Mouse (Mus musculus) hindbrain, embryonic 13.5 days (tissue): ENCODE measurements around the gene Kcnh3. TPM values are rescaled to one million over a fixed set of nuclear protein-coding genes. Genes with fewer than 3 reads are reported as not detected.
A peak's percentile ranks its signal among the peaks of the same experiment; 100 is the strongest.

ENCODE experiments used
- ATAC-seq: fragments of 200-750 bp; cut with Nextera tagmentation; 2 replicates; pipeline ENCODE4 v1.8.0; 2017; ENCODE audit warnings: moderate TSS enrichment; ENCODE audit not compliant: low FRiP score
- H3K27ac ChIP-seq: fragments of 300-500 bp; sonication (generic); 2 replicates; pipeline ENCODE4 v1.5.1; 2015; ENCODE audit warnings: inconsistent platforms, mild to moderate bottlenecking, moderate library complexity
- H3K27me3 ChIP-seq: fragments of 300-500 bp; sonication (generic); 2 replicates; pipeline ENCODE4 v1.6.1; 2015; ENCODE audit warnings: mild to moderate bottlenecking, inconsistent platforms
- H3K36me3 ChIP-seq: fragments of 300-500 bp; sonication (generic); 2 replicates; pipeline ENCODE4 v1.6.1; 2015; ENCODE audit warnings: mild to moderate bottlenecking, inconsistent platforms
- H3K4me1 ChIP-seq: fragments of 300-500 bp; sonication (generic); replicated peaks from 2 replicates; pipeline ENCODE4 v1.6.1; 2015; ENCODE audit warnings: inconsistent platforms
- H3K4me2 ChIP-seq: fragments of 300-500 bp; sonication (generic); 2 replicates; pipeline ENCODE4 v1.6.1; 2015; ENCODE audit warnings: inconsistent platforms, mild to moderate bottlenecking, moderate library complexity
- H3K4me3 ChIP-seq: fragments of 300-500 bp; sonication (generic); 2 replicates; pipeline ENCODE4 v1.5.1; 2015; ENCODE audit warnings: mild to moderate bottlenecking, inconsistent platforms
- H3K9ac ChIP-seq: fragments of 300-500 bp; sonication (generic); 2 replicates; pipeline ENCODE4 v1.6.1; 2015; ENCODE audit warnings: mild to moderate bottlenecking, inconsistent platforms
- H3K9me3 ChIP-seq: fragments of 300-500 bp; sonication (generic); 2 replicates; pipeline ENCODE4 v1.6.1; 2016; ENCODE audit warnings: inconsistent platforms
- WGBS: fragments of 180-500 bp; shearing (Covaris S2); methylation state at CpG from one replicate; pipeline ENCODE4 v1.1.7; 2015; 5-methylcytosine and 5-hydroxymethylcytosine counted together
- polyA plus RNA-seq: library from polyadenylated mRNA; unstranded; fragments of >200 nt; fragmentation: Nextera tagmentation; extraction: Ambion mirVana; gene quantifications from 2 replicates; pipeline ENCODE4 v1.2.1, GENCODE M21; 2015

The Kcnh3 gene
- polyA plus RNA-seq, 1 experiment from 2014 or later = 0.52 TPM

DNA sequence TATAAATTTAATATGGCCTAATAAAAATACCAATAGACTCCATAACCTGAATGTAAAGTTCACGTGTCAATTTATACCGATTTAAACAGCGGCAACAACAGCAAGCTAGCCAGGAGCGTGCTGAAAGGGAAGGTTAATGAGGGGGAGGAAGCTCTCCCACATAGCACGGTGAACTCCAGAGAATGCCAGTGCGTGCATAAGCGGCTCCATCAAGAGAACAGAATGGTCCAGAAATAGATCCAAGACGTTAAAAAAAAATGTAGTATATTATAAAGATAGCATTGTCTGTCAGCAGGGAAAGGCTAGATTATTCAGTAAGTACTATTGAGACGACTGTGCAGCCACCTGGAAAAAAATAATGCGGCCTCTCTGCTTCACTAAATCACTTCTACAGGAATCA, 38.0 kb downstream of the Kcnh3 start:
- ATAC-seq = no peak
- Histone ChIP-seq H3K4me1 (peaks cover 3% of the 10 kb centered on the region; the same call in 1 of the 2 replicates), H3K9ac (no peak overlapping the region), H3K9me3 (no peaks in the 10 kb centered on the region), H3K4me2 (no peak overlapping the region), H3K27me3 (no peaks in the 10 kb centered on the region), H3K36me3 (no peaks in the 10 kb centered on the region), H3K4me3 (no peak overlapping the region), H3K27ac (no peak overlapping the region)
- WGBS = 63% methylated on average over 10 of the region's 10 CpGs

DNA sequence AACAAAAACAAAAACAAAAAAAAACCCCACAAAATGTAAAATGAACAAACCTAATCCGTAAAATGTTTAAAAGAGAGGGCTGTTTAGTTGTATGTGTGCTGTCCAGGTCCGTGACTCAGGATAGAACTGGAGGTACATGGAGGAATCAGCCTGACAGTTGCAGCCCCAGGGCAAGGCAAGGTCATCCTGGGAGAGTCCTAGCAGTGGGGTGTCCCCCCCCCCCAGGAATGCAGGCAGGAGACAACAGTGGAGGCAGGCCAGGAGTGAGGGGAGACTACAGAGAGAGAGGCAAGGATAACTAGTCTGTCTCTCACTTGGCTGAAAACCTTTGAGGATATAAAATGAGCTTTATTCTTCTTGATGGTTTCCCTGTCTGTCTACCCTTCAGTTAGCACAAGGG, 39.7 kb downstream of the Kcnh3 start:
- H3K27ac ChIP-seq = no peak overlapping the region
- H3K9ac ChIP-seq = no peak overlapping the region
- no peaks in the 10 kb centered on the region for H3K9me3 ChIP-seq
- ATAC-seq = no peak
- no peaks in the 10 kb centered on the region for H3K36me3 ChIP-seq
- 68% methylated on average over 2 of the region's 2 CpGs for WGBS
- H3K4me2 ChIP-seq = no peak overlapping the region
- H3K4me1 ChIP-seq = peaks cover 2% of the 10 kb centered on the region; the same call in 1 of the 2 replicates
- no peaks in the 10 kb centered on the region for H3K27me3 ChIP-seq
- no peak overlapping the region for H3K4me3 ChIP-seq

DNA sequence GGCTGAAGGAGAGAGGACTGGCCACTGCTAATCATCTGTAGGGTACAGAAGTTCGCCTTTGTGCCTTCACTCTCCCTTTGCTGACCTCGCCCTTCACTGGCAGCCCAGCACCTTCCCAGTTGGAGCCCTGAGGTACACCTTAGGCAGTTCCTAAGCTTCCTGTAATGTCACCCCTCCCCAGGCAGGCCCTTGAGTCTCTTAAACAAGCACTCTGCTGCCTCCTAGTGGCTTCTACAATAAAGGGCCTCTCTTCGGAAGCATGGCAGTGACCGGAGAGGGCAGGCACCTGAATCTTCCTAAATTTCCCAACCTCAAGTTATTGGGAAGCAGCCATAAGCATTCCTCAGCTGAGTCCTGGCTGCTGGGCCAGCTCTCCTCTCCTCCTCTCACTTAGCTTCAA, 41.0 kb downstream of the Kcnh3 start:
- Histone ChIP-seq H3K9ac (no peak overlapping the region), H3K27me3 (no peaks in the 10 kb centered on the region), H3K4me3 (no peak overlapping the region), H3K4me1 (no peaks in the 10 kb centered on the region), H3K9me3 (no peaks in the 10 kb centered on the region), H3K4me2 (no peak overlapping the region), H3K27ac (no peak overlapping the region), H3K36me3 (no peaks in the 10 kb centered on the region)
- WGBS = 24% methylated on average over 4 of the region's 4 CpGs
- ATAC-seq = no peak

DNA sequence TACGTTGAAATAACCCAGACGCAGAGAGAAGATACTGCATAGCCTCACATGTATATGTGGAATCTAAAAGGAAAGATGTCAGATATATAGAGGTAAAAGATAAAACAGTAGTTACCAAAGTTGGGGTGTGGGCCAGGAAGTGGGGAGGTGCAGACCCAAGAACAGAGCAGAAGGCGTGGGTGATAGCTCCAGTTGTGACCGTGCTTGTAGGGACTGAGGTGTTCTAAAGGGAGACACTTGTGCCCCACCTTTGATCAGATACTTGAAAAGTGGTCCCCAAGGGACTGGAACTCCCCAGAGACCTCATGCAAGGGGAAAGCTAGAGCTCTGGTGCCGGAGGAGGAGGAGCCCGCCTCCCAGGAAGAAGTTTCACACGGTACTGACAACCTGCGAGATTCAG, 51.4 kb downstream of the Kcnh3 start:
- Histone ChIP-seq H3K36me3 (no peaks in the 10 kb centered on the region), H3K9me3 (no peaks in the 10 kb centered on the region), H3K4me2 (no peak overlapping the region), H3K27ac (no peak overlapping the region), H3K27me3 (no peaks in the 10 kb centered on the region), H3K4me1 (peaks cover 12% of the 10 kb centered on the region), H3K9ac (no peak overlapping the region), H3K4me3 (no peak overlapping the region)
- ATAC-seq = no peak
- 87% methylated on average over 8 of the region's 8 CpGs for WGBS

DNA sequence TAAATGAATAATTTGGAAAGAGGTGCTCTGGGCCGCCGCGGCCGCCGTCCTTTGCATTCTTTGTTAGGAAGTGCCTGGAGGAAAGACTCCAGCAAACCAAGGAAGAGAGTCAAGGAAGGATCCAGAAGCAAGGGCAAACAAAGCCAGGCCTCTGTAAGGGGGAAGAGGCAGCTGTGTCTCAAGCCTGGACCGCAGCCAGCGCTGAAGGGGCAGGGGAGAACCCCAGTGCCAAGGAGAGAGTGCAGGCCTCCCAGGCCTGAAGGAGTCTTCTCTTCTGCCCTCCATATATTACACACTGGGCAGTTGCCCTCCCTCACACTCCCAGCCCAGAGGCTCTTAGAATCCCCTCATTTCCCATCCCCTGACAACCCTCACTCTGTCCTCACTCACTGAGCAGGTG, 53.6 kb downstream of the Kcnh3 start:
- Histone ChIP-seq H3K9me3 (no peaks in the 10 kb centered on the region), H3K4me2 (no peak overlapping the region), H3K4me3 (no peak overlapping the region), H3K4me1 (peaks cover 5% of the 10 kb centered on the region; the same call in 1 of the 2 replicates), H3K36me3 (no peaks in the 10 kb centered on the region), H3K27me3 (no peaks in the 10 kb centered on the region), H3K9ac (no peak overlapping the region), H3K27ac (0 out of 2 replicates have a peak overlapping the region, but pooled peaks have one; percentile 23)
- no peak for ATAC-seq
- WGBS = 85% methylated on average over 7 of the region's 7 CpGs

DNA sequence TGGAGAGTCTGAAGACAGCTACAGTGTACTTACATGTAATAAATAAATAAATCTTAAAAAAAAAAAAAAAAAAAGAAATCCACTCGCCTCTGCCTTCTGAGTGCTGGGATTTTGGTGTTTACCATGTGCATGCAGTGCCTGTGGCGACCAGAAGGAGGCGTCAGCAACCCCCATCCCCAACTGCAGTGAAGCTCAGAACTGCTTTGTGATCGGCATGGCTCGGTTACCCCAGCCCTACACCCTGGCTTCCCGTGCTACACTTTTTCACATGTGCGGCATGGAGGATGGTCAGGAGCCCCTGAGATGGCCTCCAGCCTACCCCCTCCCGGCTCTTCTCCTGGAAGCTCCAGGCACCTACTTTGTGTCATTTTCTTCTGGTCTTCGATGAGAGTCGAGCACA, 58.8 kb downstream of the Kcnh3 start:
- no peaks in the 10 kb centered on the region for H3K27me3 ChIP-seq
- no peak overlapping the region for H3K9ac ChIP-seq
- ATAC-seq = no peak
- H3K4me2 ChIP-seq = no peak overlapping the region
- H3K4me3 ChIP-seq = no peak overlapping the region
- H3K27ac ChIP-seq = no peak overlapping the region
- WGBS = 70% methylated on average over 10 of the region's 10 CpGs
- no peaks in the 10 kb centered on the region for H3K36me3 ChIP-seq
- H3K4me1 ChIP-seq = no peaks in the 10 kb centered on the region
- no peaks in the 10 kb centered on the region for H3K9me3 ChIP-seq

DNA sequence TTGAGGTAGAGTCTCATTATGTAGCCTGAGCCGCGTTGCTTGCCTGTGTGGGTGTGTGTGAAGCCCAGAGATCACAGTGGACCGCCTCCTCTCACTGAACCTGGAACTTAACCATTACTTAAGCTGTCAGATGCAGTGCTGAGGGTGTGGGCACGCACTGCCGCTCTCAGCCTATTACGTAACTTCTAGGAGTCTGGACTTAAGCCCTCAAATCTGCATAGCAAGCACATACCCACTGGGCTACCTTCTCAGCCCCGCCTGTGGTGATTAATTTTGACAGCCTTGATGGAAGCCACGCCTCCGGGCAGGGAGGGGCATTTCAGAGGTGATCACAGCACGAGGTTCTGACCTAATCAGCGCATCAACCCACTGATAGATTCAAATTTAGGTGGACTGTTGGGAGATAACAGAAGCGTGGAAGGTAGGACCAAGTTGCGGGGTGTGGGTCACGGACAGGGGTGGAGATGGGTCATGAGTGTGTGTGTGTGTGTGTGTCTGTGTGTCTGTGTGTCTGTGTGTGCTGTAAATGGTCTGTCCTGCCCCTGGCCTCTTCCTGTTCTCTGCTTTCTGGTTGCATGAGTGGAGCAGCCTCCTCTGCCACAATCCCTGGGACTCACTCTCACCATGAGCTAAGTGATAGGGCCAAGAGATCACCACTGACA, 60.0 kb downstream of the Kcnh3 start:
- no peak for ATAC-seq
- H3K36me3 ChIP-seq = no peaks in the 10 kb centered on the region
- H3K4me3 ChIP-seq = no peak overlapping the region

DNA sequence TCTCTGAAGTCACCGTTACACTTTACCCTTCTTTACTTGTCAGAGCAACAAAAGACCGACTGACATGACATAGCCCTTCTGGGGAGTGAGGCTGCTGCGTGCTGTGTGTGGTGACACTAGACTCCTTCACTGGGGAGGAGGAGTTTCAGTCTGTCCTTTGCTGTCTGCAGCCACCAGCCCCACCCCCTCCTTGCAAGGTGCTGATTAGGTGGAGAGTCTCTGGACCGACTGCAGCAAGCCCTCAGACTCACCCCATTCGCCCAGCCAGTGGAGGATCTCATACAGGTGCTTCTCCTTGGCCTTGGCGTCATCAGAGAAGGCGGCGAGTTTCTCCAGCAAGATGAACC, 60.5 kb downstream of the Kcnh3 start:
- Histone ChIP-seq H3K9me3 (no peaks in the 10 kb centered on the region), H3K4me3 (no peak overlapping the region), H3K36me3 (no peaks in the 10 kb centered on the region), H3K4me1 (no peaks in the 10 kb centered on the region), H3K27ac (no peak overlapping the region), H3K9ac (no peak overlapping the region), H3K4me2 (no peak overlapping the region), H3K27me3 (no peaks in the 10 kb centered on the region)
- 52% methylated on average over 8 of the region's 8 CpGs for WGBS
- ATAC-seq = no peak

More for the DNA sequence above, 60.0 kb downstream of the Kcnh3 start:
- no peaks in the 10 kb centered on the region for H3K4me1 ChIP-seq
- H3K9me3 ChIP-seq = no peaks in the 10 kb centered on the region
- WGBS = 48% methylated on average over 14 of the region's 14 CpGs
- no peaks in the 10 kb centered on the region for H3K27me3 ChIP-seq
- H3K9ac ChIP-seq = no peak overlapping the region; the same call in 1 of the 2 replicates
- no peak overlapping the region for H3K4me2 ChIP-seq
- H3K27ac ChIP-seq = no peak overlapping the region

DNA sequence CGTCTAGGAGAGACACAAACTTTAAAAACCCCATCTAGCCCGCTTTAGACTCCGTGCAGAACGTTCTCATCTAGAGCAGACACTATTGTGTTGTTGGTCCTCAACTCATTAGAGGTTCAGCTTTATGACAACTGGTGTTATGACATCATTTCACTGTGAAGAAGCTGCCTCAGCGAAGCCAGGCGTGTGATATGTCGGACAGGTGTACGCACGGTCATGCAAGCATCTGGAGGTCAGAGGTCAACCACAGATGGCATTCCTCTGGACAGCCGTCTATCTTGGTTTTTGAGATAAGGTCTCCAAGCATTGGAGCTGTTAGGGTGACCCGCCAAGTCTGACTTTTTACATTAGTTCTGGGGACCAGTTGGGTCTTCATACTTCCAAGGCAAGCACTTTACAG, 65.9 kb downstream of the Kcnh3 start:
- Histone ChIP-seq H3K4me2 (no peak overlapping the region), H3K9me3 (no peaks in the 10 kb centered on the region), H3K4me3 (no peak overlapping the region), H3K4me1 (peaks cover 7% of the 10 kb centered on the region), H3K27me3 (no peaks in the 10 kb centered on the region), H3K9ac (no peak overlapping the region), H3K27ac (no peak overlapping the region), H3K36me3 (no peaks in the 10 kb centered on the region)
- 94% methylated on average over 11 of the region's 11 CpGs for WGBS
- ATAC-seq = no peak

Other genes starting within 250 kb of the Kcnh3 start
- gene Tuba1c, start 195.0 kb upstream of the Kcnh3 start, polyA plus RNA-seq = 28.1 and 28.2 TPM in 2 replicates
- gene Prph, start 169.7 kb upstream of the Kcnh3 start, polyA plus RNA-seq = 62.4 and 78.7 TPM in 2 replicates
- gene Troap, start 150.3 kb upstream of the Kcnh3 start, polyA plus RNA-seq = 8.4 and 10.0 TPM in 2 replicates
- 5.6 and 11.8 TPM in 2 replicates for gene C1ql4, start 137.0 kb upstream of the Kcnh3 start, polyA plus RNA-seq
- 1.3 and 1.6 TPM in 2 replicates for gene Dnajc22, start 131.7 kb upstream of the Kcnh3 start, polyA plus RNA-seq
- gene Spats2, start 98.9 kb upstream of the Kcnh3 start, polyA plus RNA-seq = 42.1 and 45.0 TPM in 2 replicates
- gene Mcrs1, start 27.1 kb downstream of the Kcnh3 start, polyA plus RNA-seq = 195 and 208 TPM in 2 replicates
- gene Prpf40b, start 70.2 kb downstream of the Kcnh3 start, polyA plus RNA-seq = 116 and 124 TPM in 2 replicates
- 0.47 and 0.69 TPM in 2 replicates for gene Fam186b, start 71.0 kb downstream of the Kcnh3 start, polyA plus RNA-seq
- gene Fmnl3, start 145.6 kb downstream of the Kcnh3 start, polyA plus RNA-seq = 8.2 and 8.8 TPM in 2 replicates
- gene Tmbim6, start 168.0 kb downstream of the Kcnh3 start, polyA plus RNA-seq = 255 and 257 TPM in 2 replicates
- 12.3 and 13.6 TPM in 2 replicates for gene Nckap5l, start 232.9 kb downstream of the Kcnh3 start, polyA plus RNA-seq
- gene Bcdin3d, start 249.9 kb downstream of the Kcnh3 start, polyA plus RNA-seq = 22.6 and 23.4 TPM in 2 replicates